Mouse (Mus musculus) forebrain, embryonic 14.5 days (tissue): ENCODE measurements around the gene Bcl11a. TPM values are rescaled to one million over a fixed set of nuclear protein-coding genes. Genes with fewer than 3 reads are reported as not detected.

Experiments
- ATAC-seq: fragments of 200-750 bp; cut with Nextera tagmentation; 2 replicates; pipeline ENCODE4 v1.8.0; 2017; ENCODE audit warnings: mild to moderate bottlenecking, moderate library complexity
- DNase-seq: peaks from one replicate; pipeline ENCODE4 v3.0.0-alpha.2; 2015; ENCODE audit warnings: low spot score
- H3K27ac ChIP-seq: fragments of 300-500 bp; sonication (generic); 2 replicates; pipeline ENCODE4 v1.5.1; 2014; ENCODE audit warnings: low read depth, mild to moderate bottlenecking, control low read depth, low read length, moderate library complexity
- H3K27me3 ChIP-seq: fragments of 300-500 bp; sonication (generic); replicated peaks from 2 replicates; pipeline ENCODE4 v1.6.1; 2014; ENCODE audit warnings: low read length, control low read depth, mixed read lengths; ENCODE audit not compliant: control insufficient read depth, insufficient read depth
- H3K36me3 ChIP-seq: fragments of 300-500 bp; sonication (generic); 2 replicates; pipeline ENCODE4 v1.6.1; 2014; ENCODE audit warnings: low read length, control low read depth; ENCODE audit not compliant: control insufficient read depth, insufficient read depth
- H3K4me1 ChIP-seq: fragments of 300-500 bp; sonication (generic); 2 replicates; pipeline ENCODE4 v1.6.1; 2014; ENCODE audit warnings: antibody characterized with exemption, low read length, control low read depth; ENCODE audit not compliant: control insufficient read depth, insufficient read depth
- H3K4me2 ChIP-seq: fragments of 300-500 bp; sonication (generic); 2 replicates; pipeline ENCODE4 v1.6.1; 2014; ENCODE audit warnings: mild to moderate bottlenecking, control low read depth, low read length
- H3K4me3 ChIP-seq: fragments of 300-500 bp; sonication (generic); 2 replicates; pipeline ENCODE4 v1.5.1; 2014; ENCODE audit warnings: low read depth, low read length, control low read depth
- H3K9ac ChIP-seq: fragments of 300-500 bp; sonication (generic); 2 replicates; pipeline ENCODE4 v1.6.1; 2014; ENCODE audit warnings: mild to moderate bottlenecking, low read length, control low read depth, moderate library complexity
- H3K9me3 ChIP-seq: fragments of 300-500 bp; sonication (generic); replicated peaks from 2 replicates; pipeline ENCODE4 v1.6.1; 2016; ENCODE audit warnings: low read length, control low read depth, mixed read lengths; ENCODE audit not compliant: control insufficient read depth
- whole genome bisulfite sequencing: fragments of 180-500 bp; shearing (Covaris S2); extraction: QIAGEN DNeasy Blood & Tissue Kit; methylation state at CpG from one replicate; pipeline ENCODE4 v1.1.7; 2014; 5-methylcytosine and 5-hydroxymethylcytosine counted together
- polyA plus RNA-seq: library from polyadenylated mRNA; unstranded; fragments of >200 nt; fragmentation: Nextera tagmentation; extraction: Ambion mirVana; gene quantifications from 2 replicates; pipeline ENCODE4 v1.2.1, GENCODE M21; 2014

The Bcl11a gene
- polyA plus RNA-seq, 1 experiment from 2014 or later, result 148 TPM

- Histone ChIP-seq H3K4me2 (no peak overlapping the region), H3K27ac (no peak overlapping the region), H3K27me3 (no peaks in the 10 kb centered on the region), H3K4me3 (no peak overlapping the region), H3K4me1 (peaks cover 4% of the 10 kb centered on the region; the same call in 1 of the 2 replicates), H3K36me3 (peaks cover 9% of the 10 kb centered on the region), H3K9me3 (no peaks in the 10 kb centered on the region), H3K9ac (no peak overlapping the region)
- DNase-seq, result no peak
- WGBS, result 93% methylated on average over 6 of the region's 6 CpGs
- no peak for ATAC-seq
Measured at GRCm38 (mm10) chr11:24136084-24136785, 58.4 kb downstream of the Bcl11a start.

- Histone ChIP-seq H3K27me3 (no peaks in the 10 kb centered on the region), H3K36me3 (peaks cover 5% of the 10 kb centered on the region; the same call in 1 of the 2 replicates), H3K4me1 (peaks cover 10% of the 10 kb centered on the region), H3K4me2 (no peak overlapping the region), H3K9me3 (no peaks in the 10 kb centered on the region), H3K4me3 (no peak overlapping the region), H3K9ac (no peak overlapping the region), H3K27ac (no peak overlapping the region)
- no peak for ATAC-seq
- WGBS, result 96% methylated on average over 2 of the region's 2 CpGs
- no peak for DNase-seq
Measured at GRCm38 (mm10) chr11:24137891-24138290, 60.0 kb downstream of the Bcl11a start.

GRCm38 (mm10) chr11:24138600-24139375, 60.9 kb downstream of the Bcl11a start:
- no peak overlapping the region for H3K4me3 ChIP-seq
- no peak overlapping the region for H3K9ac ChIP-seq
- no peak overlapping the region for H3K4me2 ChIP-seq
- peaks cover 10% of the 10 kb centered on the region; the same call in 1 of the 2 replicates for H3K36me3 ChIP-seq
- WGBS, result 93% methylated on average over 9 of the region's 9 CpGs
- H3K4me1 ChIP-seq, result peaks cover 6% of the 10 kb centered on the region
- no peak overlapping the region for H3K27ac ChIP-seq
- no peak for ATAC-seq
- no peak for DNase-seq
- no peaks in the 10 kb centered on the region for H3K9me3 ChIP-seq
- no peaks in the 10 kb centered on the region for H3K27me3 ChIP-seq

- no peak overlapping the region for H3K4me2 ChIP-seq
- peaks cover 10% of the 10 kb centered on the region; the same call in 1 of the 2 replicates for H3K36me3 ChIP-seq
- DNase-seq (no peak), ATAC-seq (no peak)
- no peak overlapping the region for H3K4me3 ChIP-seq
- no peak overlapping the region for H3K27ac ChIP-seq
- no peak overlapping the region for H3K9ac ChIP-seq
- WGBS, result 97% methylated on average over 6 of the region's 6 CpGs
- no peaks in the 10 kb centered on the region for H3K9me3 ChIP-seq
- no peaks in the 10 kb centered on the region for H3K27me3 ChIP-seq
- peaks cover 10% of the 10 kb centered on the region for H3K4me1 ChIP-seq
Measured at GRCm38 (mm10) chr11:24139432-24139831, 61.6 kb downstream of the Bcl11a start.

GRCm38 (mm10) chr11:24139952-24140351, 62.1 kb downstream of the Bcl11a start:
- H3K27me3 ChIP-seq, result no peaks in the 10 kb centered on the region
- 92% methylated on average over 2 of the region's 2 CpGs for WGBS
- no peak overlapping the region for H3K4me2 ChIP-seq
- no peaks in the 10 kb centered on the region for H3K9me3 ChIP-seq
- peaks cover 10% of the 10 kb centered on the region; the same call in 1 of the 2 replicates for H3K36me3 ChIP-seq
- ATAC-seq (no peak), DNase-seq (no peak)
- peaks cover 10% of the 10 kb centered on the region for H3K4me1 ChIP-seq
- H3K27ac ChIP-seq, result peak overlapping the region; percentile 3; the same call in 1 of the 2 replicates
- no peak overlapping the region for H3K4me3 ChIP-seq
- no peak overlapping the region for H3K9ac ChIP-seq

- no peaks in the 10 kb centered on the region for H3K9me3 ChIP-seq
- ATAC-seq, result no peak
- H3K27ac ChIP-seq, result no peak overlapping the region
- no peaks in the 10 kb centered on the region for H3K27me3 ChIP-seq
- H3K9ac ChIP-seq, result no peak overlapping the region
- peaks cover 10% of the 10 kb centered on the region for H3K4me1 ChIP-seq
- peaks cover 13% of the 10 kb centered on the region for H3K36me3 ChIP-seq
- no peak for DNase-seq
- WGBS, result 87% methylated on average over 2 of the region's 2 CpGs
- no peak overlapping the region for H3K4me2 ChIP-seq
- no peak overlapping the region for H3K4me3 ChIP-seq
Measured at GRCm38 (mm10) chr11:24140948-24141347, 63.1 kb downstream of the Bcl11a start.

GRCm38 (mm10) chr11:24141479-24142251, 63.8 kb downstream of the Bcl11a start:
- no peaks in the 10 kb centered on the region for H3K27me3 ChIP-seq
- peaks cover 14% of the 10 kb centered on the region for H3K36me3 ChIP-seq
- DNase-seq (no peak), ATAC-seq (no peak)
- H3K4me3 ChIP-seq, result no peak overlapping the region
- H3K9ac ChIP-seq, result no peak overlapping the region
- 65% methylated on average over 10 of the region's 10 CpGs for WGBS
- peak overlapping the region; percentile 14; the same call in 1 of the 2 replicates for H3K27ac ChIP-seq
- H3K9me3 ChIP-seq, result no peaks in the 10 kb centered on the region
- H3K4me1 ChIP-seq, result peaks cover 10% of the 10 kb centered on the region
- no peak overlapping the region for H3K4me2 ChIP-seq

- Histone ChIP-seq H3K9ac (no peak overlapping the region), H3K36me3 (peaks cover 14% of the 10 kb centered on the region), H3K4me3 (no peak overlapping the region), H3K9me3 (no peaks in the 10 kb centered on the region), H3K27me3 (no peaks in the 10 kb centered on the region), H3K4me2 (no peak overlapping the region), H3K27ac (no peak overlapping the region), H3K4me1 (peaks cover 10% of the 10 kb centered on the region)
- no peak for DNase-seq
- 57% methylated on average over 9 of the region's 9 CpGs for WGBS
- ATAC-seq, result no peak
Measured at GRCm38 (mm10) chr11:24142316-24142715, 64.5 kb downstream of the Bcl11a start.
